Mouse (Mus musculus): ENCODE data around the gene Os9.
"Not testable (repeated sequence)": the region's sequence is repeated elsewhere in the genome, so short reads cannot be mapped to it uniquely, and the experiment has no call there.

The Os9 gene

GRCm38 (mm10) chr10:127143228-127143627 lies 22.3 kb upstream of the Os9 start:
- DNase-seq: no peak

DNA sequence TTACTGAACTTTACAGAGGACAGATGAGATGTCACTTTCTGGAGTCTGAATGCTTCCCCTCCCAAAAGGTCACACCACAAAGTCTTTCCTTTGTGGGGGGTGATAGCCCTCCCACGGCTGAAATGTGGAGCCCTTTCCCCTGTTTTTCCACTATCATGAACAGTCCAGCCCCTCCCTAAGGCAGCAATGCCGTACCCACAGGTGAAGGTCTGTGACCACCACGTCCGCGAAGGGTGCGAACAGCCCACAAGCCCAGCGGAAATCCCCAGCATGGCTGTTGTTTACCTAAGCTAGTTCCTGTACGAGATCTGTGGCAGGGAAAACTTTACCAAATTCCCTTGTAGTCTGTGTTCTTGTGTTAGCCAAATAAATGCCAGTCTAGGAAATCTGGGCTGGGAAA lies 20.6 kb upstream of the Os9 start:
- DNase-seq: peak; percentile 68

DNA sequence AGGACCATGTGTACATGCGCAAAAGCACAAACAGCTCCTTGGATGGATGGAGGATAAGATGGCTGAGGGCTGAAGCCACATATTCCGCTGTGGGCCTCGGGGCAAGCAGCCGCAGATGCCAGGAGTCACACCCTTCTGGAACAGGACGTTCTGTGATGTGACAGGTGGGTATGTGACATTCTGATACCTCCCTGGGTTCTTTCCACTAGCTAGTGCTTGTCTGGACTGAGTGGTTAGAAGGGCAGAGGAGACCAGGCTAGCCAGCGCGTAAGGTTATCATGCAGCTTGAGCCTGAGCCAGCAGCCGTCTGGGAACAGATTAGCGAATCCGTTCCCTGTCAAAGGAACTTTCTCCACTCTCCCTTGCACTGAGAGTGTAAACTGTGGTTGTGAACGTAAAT lies 20.0 kb upstream of the Os9 start:
- DNase-seq: no peak

DNA sequence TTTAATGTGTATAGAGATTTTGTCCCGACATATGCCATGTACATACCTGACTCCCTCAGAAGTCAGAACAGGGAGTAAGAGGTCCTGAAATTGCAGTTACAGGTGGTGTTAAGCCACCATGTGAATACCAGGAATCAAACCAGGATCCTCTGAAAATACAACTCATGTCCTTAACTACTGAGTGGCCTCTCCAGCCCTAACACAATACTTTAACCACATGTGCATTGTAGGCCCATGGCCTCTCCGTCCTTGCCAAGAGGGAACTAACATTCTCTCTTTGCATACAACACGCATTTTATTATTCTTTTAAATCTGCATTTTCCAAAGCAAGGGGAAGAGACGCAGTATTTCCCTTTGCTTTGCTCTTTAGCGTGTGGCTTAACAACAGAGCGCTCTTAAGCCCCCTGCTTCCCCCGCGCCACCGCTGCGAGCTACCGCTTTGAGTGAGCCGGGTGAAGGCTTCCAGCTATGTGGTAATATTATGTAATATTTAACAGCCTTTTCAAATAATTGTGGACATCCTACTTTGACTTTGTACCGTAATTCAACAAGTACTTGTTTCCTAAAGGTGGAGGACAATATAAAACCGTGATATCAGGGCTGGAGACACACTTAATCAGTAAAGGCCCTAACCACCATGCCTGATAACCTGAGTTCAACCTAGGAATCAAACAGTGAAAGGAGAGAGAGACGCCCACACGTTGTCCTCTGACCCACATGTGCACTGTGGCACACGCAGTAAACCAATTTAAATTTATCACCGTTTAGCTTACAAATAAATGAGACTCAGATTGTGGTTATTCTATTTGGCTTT lies 17.6 kb upstream of the Os9 start:
- no peak for DNase-seq

DNA sequence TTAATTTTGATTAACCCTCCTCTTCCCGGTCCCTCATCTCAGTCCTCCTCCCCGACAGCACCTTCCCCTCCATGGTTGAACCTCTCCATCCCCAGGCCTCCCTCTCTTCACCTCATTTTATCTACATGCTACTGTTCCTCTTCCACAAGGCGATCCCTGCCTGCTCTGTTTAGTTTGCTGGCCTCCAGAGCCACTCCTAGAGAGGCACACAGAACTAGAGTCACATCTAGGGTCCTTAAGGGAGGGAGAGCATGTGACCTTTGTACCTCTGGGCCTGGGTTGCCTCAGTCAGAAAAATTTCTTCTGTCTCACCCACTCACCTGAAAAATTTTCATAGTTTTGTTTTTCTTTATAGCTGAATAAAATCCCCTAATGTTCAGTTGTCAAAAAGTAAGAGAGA lies 17.0 kb upstream of the Os9 start:
- DNase-seq: no peak

DNA sequence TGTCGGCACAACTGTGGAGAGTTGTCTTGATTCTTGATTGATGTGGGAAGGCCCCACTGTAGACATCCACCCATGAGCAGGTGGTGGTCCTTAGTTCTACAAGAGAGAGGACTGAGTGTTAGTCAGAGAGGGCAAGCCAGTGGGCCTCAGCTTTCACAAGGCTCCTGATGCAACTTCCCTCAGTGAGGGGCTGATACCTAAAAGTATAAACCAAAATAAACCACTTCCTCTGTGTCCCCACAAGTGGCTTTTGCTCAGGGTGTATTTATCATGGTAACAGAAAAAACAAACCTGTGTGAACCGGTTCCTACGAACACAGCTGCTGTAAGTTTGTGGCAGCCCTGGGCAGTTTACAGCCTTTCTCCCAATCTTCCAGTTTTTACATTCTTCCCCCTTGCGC lies 15.6 kb upstream of the Os9 start:
- DNase-seq: peak; percentile 51

DNA sequence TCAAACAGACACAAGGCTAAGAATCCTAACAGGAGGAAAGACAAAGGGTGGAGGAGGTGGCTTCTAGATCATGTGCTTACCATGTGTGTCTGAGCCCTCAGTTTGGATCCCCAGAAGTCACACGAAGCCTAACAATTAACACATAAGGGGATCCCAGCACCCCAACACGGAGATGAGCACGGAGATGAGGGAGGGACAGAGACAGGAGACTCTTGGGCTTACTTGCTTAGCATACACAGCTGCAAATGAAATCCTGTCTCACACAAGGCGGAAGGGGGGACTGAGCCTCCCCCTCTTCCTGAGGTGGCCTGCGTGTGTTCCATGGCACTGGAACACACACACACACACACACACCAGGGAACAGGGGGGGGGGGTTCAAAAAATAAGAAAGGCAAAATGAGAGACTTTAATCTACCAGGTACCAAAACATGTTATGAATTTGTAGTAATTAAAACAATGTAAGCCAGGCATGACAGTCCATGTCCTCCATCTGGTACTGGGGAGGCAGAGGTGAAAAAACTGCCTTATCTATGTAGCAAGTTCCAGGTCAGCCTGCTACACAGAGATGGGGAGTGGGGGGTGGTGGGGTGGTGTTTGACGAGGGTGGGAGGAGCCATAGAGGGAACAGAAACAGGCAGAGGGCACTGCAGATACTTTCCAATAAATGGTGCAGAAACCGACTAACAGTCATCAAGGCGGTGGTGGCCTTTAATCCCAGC lies 14.3 kb upstream of the Os9 start:
- DNase-seq: peak; percentile 70

GRCm38 (mm10) chr10:127134394-127135035 lies 13.6 kb upstream of the Os9 start:
- DNase-seq: not testable (repeated sequence)

DNA sequence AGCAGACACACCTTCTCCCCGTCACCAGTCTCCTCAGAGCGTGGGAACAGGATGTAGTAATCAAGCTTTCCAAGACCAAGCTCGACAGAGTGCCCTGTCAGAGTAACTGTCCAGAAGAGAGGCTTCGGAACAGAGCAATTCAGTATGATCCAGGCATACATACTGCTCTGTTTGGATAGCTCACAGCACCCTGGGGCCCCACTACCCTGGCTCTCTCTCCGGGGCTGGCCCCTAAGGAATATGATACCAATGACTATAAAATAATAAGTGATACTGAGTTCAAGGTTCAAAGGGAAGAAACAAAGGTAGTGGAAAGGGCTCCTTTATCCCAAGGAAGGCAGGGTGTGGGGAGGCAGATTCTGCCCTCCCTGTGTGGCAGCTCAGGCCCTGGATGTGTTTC lies 11.5 kb upstream of the Os9 start:
- DNase-seq: no peak

GRCm38 (mm10) chr10:127129431-127129830 lies 8.5 kb upstream of the Os9 start:
- no peak for DNase-seq

- no peak for DNase-seq
Measured at GRCm38 (mm10) chr10:127127711-127128279, 6.9 kb upstream of the Os9 start.

GRCm38 (mm10) chr10:127126579-127126978 lies 5.6 kb upstream of the Os9 start:
- no peak for DNase-seq

- peak; percentile 66 for DNase-seq
Measured at GRCm38 (mm10) chr10:127125210-127126001, 4.5 kb upstream of the Os9 start.

DNA sequence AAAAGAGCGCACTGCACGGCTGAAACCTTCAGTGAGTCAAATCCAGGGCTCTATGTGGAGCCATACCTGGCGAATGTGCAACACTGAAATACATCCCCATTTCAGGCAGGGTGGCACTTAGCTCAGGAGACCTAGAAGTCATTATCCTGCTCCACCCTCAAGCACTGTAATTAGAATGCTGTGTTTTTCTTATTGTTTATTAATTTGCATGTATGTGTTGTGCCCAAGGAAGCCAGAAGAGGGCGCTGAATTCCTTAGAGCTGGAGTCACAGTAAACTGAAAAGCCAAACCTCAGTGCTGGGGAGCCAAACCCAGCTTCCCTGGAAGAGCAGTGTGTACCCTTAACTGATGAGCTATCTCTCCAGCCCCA lies 2.5 kb upstream of the Os9 start:
- peak; percentile 72 for DNase-seq

GRCm38 (mm10) chr10:127122784-127123435 lies 2.0 kb upstream of the Os9 start:
- no peak for DNase-seq

GRCm38 (mm10) chr10:127122018-127122417 lies 1.1 kb upstream of the Os9 start:
- no peak for DNase-seq

DNA sequence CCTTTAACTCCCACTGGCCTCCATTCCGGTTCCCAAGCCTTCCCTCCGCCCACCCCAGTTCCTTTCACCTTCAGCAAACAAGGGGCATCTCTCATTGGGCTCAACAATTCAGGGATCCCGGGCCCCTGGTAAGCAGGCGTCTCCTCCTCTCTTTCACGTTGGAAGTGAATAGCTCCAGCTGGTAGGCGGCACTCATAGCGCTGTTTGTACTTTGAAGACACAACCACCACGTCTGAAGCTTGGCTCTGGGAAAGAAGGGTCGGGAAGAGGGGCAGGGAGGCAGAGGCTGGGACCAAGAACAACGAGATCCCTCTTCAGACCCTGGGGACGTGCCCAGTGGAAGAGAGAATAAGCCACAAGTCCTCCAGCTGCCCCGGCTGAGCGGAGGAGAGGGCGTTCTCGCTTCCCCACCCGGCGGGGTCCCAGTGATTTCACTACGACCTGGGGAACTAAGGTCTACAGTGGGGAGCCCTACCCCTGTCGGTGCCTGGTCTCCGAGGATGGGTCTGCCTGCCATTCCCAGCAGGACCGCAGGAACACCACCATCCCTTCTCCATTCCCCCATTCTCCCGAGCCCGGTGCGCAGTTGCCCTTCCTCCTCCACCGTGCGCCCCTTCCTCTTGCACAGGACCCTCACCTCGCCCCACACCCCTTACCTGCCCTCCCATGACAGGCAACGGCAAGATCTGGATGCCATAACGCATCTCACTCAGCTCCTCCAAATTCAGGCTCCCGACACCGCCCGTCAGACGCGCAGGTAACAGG lies 448 bp downstream of the Os9 start:
- no peak for DNase-seq

DNA sequence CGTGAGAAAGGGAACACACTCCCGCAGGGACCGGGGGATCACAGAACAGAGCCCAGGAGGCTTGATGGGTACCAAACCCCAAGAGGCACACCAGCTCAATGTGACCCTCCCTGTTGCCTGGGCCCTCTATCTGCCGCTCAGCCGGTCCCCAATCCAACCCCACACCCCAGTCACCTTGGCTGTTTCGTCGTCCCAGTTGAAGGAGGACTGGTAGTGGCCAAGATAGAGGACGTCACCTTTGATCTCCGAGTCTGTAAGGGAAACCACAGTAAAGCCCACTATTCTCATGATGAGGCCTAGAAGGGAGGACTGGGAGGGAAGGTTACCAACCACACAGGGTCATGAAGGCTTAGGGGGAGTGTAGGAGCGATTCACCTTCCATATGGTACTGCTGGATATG lies 1.7 kb downstream of the Os9 start:
- no peak for DNase-seq

- no peak for DNase-seq
Measured at GRCm38 (mm10) chr10:127118470-127118869, 2.5 kb downstream of the Os9 start.

- no peak for DNase-seq
Measured at GRCm38 (mm10) chr10:127115068-127115467, 5.9 kb downstream of the Os9 start.

- no peak for DNase-seq
Measured at GRCm38 (mm10) chr10:127114408-127114807, 6.5 kb downstream of the Os9 start.
